Mouse (Mus musculus) neural tube, embryonic 13.5 days (tissue): ENCODE data around the gene Rpl10a. TPM values are rescaled to one million over a fixed set of nuclear protein-coding genes. Genes with fewer than 3 reads are reported as not detected.

ENCODE experiments used
- ATAC-seq: fragments of 200-750 bp; cut with Nextera tagmentation; 2 replicates; pipeline ENCODE4 v1.8.0; 2017; ENCODE audit warnings: low read depth, mild to moderate bottlenecking, moderate TSS enrichment, moderate library complexity
- H3K27ac ChIP-seq: fragments of 300-500 bp; sonication (generic); replicated peaks from 2 replicates; pipeline ENCODE4 v1.5.1; 2015; ENCODE audit warnings: moderate library complexity, mild to moderate bottlenecking, inconsistent platforms
- H3K27me3 ChIP-seq: fragments of 300-500 bp; sonication (generic); 2 replicates; pipeline ENCODE4 v1.6.1; 2015; ENCODE audit warnings: mild to moderate bottlenecking, inconsistent platforms
- H3K36me3 ChIP-seq: fragments of 300-500 bp; sonication (generic); 2 replicates; pipeline ENCODE4 v1.6.1; 2015; ENCODE audit warnings: mild to moderate bottlenecking, inconsistent platforms
- H3K4me1 ChIP-seq: fragments of 300-500 bp; sonication (generic); replicated peaks from 2 replicates; pipeline ENCODE4 v1.6.1; 2015; ENCODE audit warnings: inconsistent platforms
- H3K4me2 ChIP-seq: fragments of 300-500 bp; sonication (generic); 2 replicates; pipeline ENCODE4 v1.6.1; 2015; ENCODE audit warnings: inconsistent platforms, mild to moderate bottlenecking, moderate library complexity
- H3K4me3 ChIP-seq: fragments of 300-500 bp; sonication (generic); 2 replicates; pipeline ENCODE4 v1.5.1; 2015; ENCODE audit warnings: mild to moderate bottlenecking, inconsistent platforms
- H3K9ac ChIP-seq: fragments of 300-500 bp; sonication (generic); 2 replicates; pipeline ENCODE4 v1.6.1; 2015; ENCODE audit warnings: moderate library complexity, mild to moderate bottlenecking, inconsistent platforms
- H3K9me3 ChIP-seq: fragments of 300-500 bp; sonication (generic); 2 replicates; pipeline ENCODE4 v1.6.1; 2016; ENCODE audit warnings: inconsistent platforms
- WGBS: fragments of 180-500 bp; shearing (Covaris S2); methylation state at CpG from one replicate; pipeline ENCODE4 v1.1.7; 2015; 5-methylcytosine and 5-hydroxymethylcytosine counted together
- polyA plus RNA-seq: library from polyadenylated mRNA; unstranded; fragments of >200 nt; fragmentation: Nextera tagmentation; extraction: Ambion mirVana; gene quantifications from 2 replicates; pipeline ENCODE4 v1.2.1, GENCODE M21; 2015

The Rpl10a gene
- polyA plus RNA-seq, 1 experiment from 2014 or later, result 381 TPM

- no peaks in the 10 kb centered on the region for H3K9me3 ChIP-seq
Observed at GRCm38 (mm10) chr17:28337547-28337946, 9.3 kb downstream of the Rpl10a start.

DNA sequence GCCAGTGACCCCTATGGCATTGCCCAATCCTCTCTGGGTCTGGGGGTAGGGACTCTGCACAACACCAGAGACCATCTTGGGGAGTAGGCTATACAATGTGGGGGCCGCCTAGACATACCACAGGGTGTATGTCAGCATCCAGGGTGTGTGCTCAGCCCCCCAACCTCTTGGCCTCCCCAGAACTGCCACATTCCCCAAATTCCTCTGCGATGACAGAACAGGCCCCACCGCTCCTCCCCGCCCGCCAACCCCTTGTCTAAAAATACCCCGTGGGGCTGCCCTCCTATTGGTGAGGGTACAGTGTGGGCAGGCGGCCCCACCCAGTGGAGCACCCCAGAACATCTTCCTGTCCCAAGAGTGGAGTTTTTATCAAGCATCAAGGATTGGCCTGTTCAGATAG lies 12.3 kb downstream of the Rpl10a start:
- Histone ChIP-seq H3K27me3 (peaks cover 13% of the 10 kb centered on the region), H3K9ac (peak overlapping the region; percentile 62; the same call in 1 of the 2 replicates), H3K4me1 (peaks cover 31% of the 10 kb centered on the region), H3K36me3 (no peaks in the 10 kb centered on the region), H3K4me3 (no peak overlapping the region), H3K27ac (no peak overlapping the region), H3K4me2 (peak overlapping the region; percentile 55), H3K9me3 (no peaks in the 10 kb centered on the region)
- ATAC-seq, result 0 out of 2 replicates have a peak, but pooled peaks have one; percentile 34
- WGBS, result 77% methylated on average over 7 of the region's 7 CpGs

More at GRCm38 (mm10) chr17:28337547-28337946, 9.3 kb downstream of the Rpl10a start:
- H3K27me3 ChIP-seq, result peaks cover 7% of the 10 kb centered on the region; the same call in 1 of the 2 replicates
- H3K4me3 ChIP-seq, result no peak overlapping the region
- WGBS, result 92% methylated on average over 7 of the region's 7 CpGs
- H3K36me3 ChIP-seq, result no peaks in the 10 kb centered on the region
- peaks cover 19% of the 10 kb centered on the region for H3K4me1 ChIP-seq
- H3K4me2 ChIP-seq, result no peak overlapping the region
- no peak for ATAC-seq
- no peak overlapping the region for H3K9ac ChIP-seq
- H3K27ac ChIP-seq, result no peak overlapping the region

GRCm38 (mm10) chr17:28341091-28341490 lies 12.8 kb downstream of the Rpl10a start:
- H3K27me3 ChIP-seq, result peaks cover 18% of the 10 kb centered on the region
- H3K9me3 ChIP-seq, result no peaks in the 10 kb centered on the region
- ATAC-seq, result peak; percentile 79
- WGBS, result 6% methylated on average over 26 of the region's 26 CpGs
- peak overlapping the region; percentile 55 for H3K4me2 ChIP-seq
- H3K4me3 ChIP-seq, result peak overlapping the region; percentile 24
- no peaks in the 10 kb centered on the region for H3K36me3 ChIP-seq
- H3K27ac ChIP-seq, result no peak overlapping the region
- peaks cover 36% of the 10 kb centered on the region for H3K4me1 ChIP-seq
- H3K9ac ChIP-seq, result peak overlapping the region; percentile 62

DNA sequence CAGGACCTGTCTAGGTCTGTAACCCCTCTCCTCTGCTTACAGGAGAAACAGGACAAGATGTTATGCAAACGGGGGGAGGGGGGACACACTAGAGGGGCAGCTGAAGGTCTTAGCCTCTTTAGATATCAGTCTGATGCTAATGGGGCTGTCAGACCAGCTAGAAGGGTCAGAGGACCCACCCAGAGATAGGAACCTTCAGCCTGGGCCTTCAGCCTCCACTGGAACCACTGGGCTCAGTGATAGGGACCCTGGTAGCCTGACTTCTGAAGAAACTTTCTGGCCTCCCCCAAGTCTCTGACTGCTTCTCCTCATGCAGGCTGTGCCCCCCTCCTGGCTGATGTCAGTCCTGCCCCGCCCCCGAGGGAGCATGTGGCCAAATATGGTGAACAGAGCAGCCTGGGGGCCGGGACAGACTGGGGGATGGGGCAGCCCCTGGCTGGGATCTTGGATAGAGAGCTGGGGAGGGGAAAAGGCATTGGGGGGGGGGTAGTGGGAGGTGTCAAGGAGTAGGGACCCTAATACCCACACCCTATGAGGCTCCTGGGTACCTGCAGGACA lies 15.9 kb downstream of the Rpl10a start:
- Histone ChIP-seq H3K36me3 (no peaks in the 10 kb centered on the region), H3K4me3 (no peak overlapping the region), H3K27ac (no peak overlapping the region), H3K4me1 (peaks cover 52% of the 10 kb centered on the region), H3K27me3 (peaks cover 29% of the 10 kb centered on the region), H3K9ac (0 out of 2 replicates have a peak overlapping the region, but pooled peaks have one; percentile 26), H3K4me2 (no peak overlapping the region), H3K9me3 (no peaks in the 10 kb centered on the region)
- 39% methylated on average over 3 of the region's 4 CpGs for WGBS
- ATAC-seq, result no peak

DNA sequence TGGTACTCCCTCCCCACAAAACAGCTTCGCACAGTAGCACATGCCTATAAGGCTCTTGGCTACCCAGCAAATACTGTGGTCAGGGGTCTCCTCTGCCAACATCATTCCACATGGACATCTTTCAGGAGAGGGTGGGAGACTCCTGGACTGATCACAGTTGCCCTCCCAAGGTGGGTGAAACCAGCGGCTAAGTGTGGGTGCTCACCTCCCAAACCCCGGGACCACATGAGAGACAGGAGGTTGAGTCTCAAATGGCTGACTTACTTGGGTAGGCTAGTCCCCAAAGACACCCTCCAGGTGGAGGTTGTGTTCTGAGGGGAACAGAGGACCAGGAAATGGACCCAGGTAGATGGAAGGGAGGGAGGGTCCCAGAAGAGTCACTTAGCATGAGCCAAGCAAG lies 16.4 kb downstream of the Rpl10a start:
- 0 out of 2 replicates have a peak overlapping the region, but pooled peaks have one; percentile 26 for H3K9ac ChIP-seq
- H3K4me2 ChIP-seq, result no peak overlapping the region
- peaks cover 57% of the 10 kb centered on the region for H3K4me1 ChIP-seq
- H3K4me3 ChIP-seq, result no peak overlapping the region
- H3K27ac ChIP-seq, result no peak overlapping the region
- peaks cover 34% of the 10 kb centered on the region for H3K27me3 ChIP-seq
- no peaks in the 10 kb centered on the region for H3K36me3 ChIP-seq
- WGBS, result 61% methylated on average over 3 of the region's 3 CpGs
- no peaks in the 10 kb centered on the region for H3K9me3 ChIP-seq
- ATAC-seq, result no peak

- 24% methylated on average over 8 of the region's 8 CpGs for WGBS
- no peak overlapping the region; the same call in 1 of the 2 replicates for H3K27ac ChIP-seq
- H3K27me3 ChIP-seq, result peaks cover 35% of the 10 kb centered on the region
- H3K36me3 ChIP-seq, result no peaks in the 10 kb centered on the region
- H3K4me1 ChIP-seq, result peaks cover 63% of the 10 kb centered on the region
- H3K4me3 ChIP-seq, result no peak overlapping the region
- H3K4me2 ChIP-seq, result peak overlapping the region; percentile 21; the same call in 1 of the 2 replicates
- ATAC-seq, result no peak
- H3K9ac ChIP-seq, result peak overlapping the region; percentile 45
- no peaks in the 10 kb centered on the region for H3K9me3 ChIP-seq
Observed at GRCm38 (mm10) chr17:28345271-28345721, 17.0 kb downstream of the Rpl10a start.

GRCm38 (mm10) chr17:28345882-28346281 lies 17.6 kb downstream of the Rpl10a start:
- no peaks in the 10 kb centered on the region for H3K36me3 ChIP-seq
- ATAC-seq, result no peak
- H3K4me2 ChIP-seq, result peak overlapping the region; percentile 21; the same call in 1 of the 2 replicates
- peaks cover 37% of the 10 kb centered on the region for H3K27me3 ChIP-seq
- peaks cover 61% of the 10 kb centered on the region for H3K4me1 ChIP-seq
- H3K9me3 ChIP-seq, result no peaks in the 10 kb centered on the region
- H3K4me3 ChIP-seq, result no peak overlapping the region
- WGBS, result 16% methylated on average over 10 of the region's 10 CpGs
- peak overlapping the region; percentile 45 for H3K9ac ChIP-seq
- no peak overlapping the region; the same call in 1 of the 2 replicates for H3K27ac ChIP-seq

GRCm38 (mm10) chr17:28347327-28347726 lies 19.1 kb downstream of the Rpl10a start:
- H3K9me3 ChIP-seq, result no peaks in the 10 kb centered on the region
- no peaks in the 10 kb centered on the region for H3K36me3 ChIP-seq
- peaks cover 44% of the 10 kb centered on the region for H3K27me3 ChIP-seq
- H3K4me3 ChIP-seq, result no peak overlapping the region
- no peak for ATAC-seq
- WGBS, result 83% methylated on average over 10 of the region's 10 CpGs
- H3K27ac ChIP-seq, result no peak overlapping the region
- H3K4me2 ChIP-seq, result no peak overlapping the region
- H3K9ac ChIP-seq, result no peak overlapping the region
- peaks cover 66% of the 10 kb centered on the region for H3K4me1 ChIP-seq

DNA sequence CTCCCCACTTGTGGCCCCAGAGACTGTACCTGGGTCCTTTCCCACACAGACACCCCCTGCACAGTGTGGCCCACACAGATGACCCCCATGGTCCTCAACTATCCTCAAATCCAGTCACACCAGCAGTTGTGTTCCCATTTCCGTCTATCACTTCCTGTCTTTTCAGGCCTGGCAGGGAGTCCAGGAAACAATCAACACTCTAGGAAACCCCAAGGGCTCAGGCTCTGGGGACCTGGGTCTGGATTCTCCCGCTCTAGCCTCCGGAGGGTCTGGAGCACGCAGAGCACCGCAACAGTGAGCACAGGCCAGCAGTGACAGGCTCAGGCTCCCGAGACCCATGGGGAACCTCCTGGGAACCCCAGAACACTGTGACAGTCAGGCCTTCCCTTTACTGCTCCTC lies 19.9 kb downstream of the Rpl10a start:
- H3K4me1 ChIP-seq, result peaks cover 66% of the 10 kb centered on the region
- H3K27ac ChIP-seq, result no peak overlapping the region
- H3K27me3 ChIP-seq, result peaks cover 53% of the 10 kb centered on the region
- H3K4me3 ChIP-seq, result 0 out of 2 replicates have a peak overlapping the region, but pooled peaks have one; percentile 2
- peak overlapping the region; percentile 81; the same call in 1 of the 2 replicates for H3K4me2 ChIP-seq
- ATAC-seq, result no peak
- no peaks in the 10 kb centered on the region for H3K9me3 ChIP-seq
- 60% methylated on average over 6 of the region's 6 CpGs for WGBS
- H3K9ac ChIP-seq, result 0 out of 2 replicates have a peak overlapping the region, but pooled peaks have one; percentile 8
- H3K36me3 ChIP-seq, result no peaks in the 10 kb centered on the region

GRCm38 (mm10) chr17:28349264-28349880 lies 21.1 kb downstream of the Rpl10a start:
- peaks cover 60% of the 10 kb centered on the region for H3K4me1 ChIP-seq
- no peaks in the 10 kb centered on the region for H3K36me3 ChIP-seq
- no peak for ATAC-seq
- H3K9ac ChIP-seq, result peak overlapping the region; percentile 79
- no peaks in the 10 kb centered on the region for H3K9me3 ChIP-seq
- H3K4me3 ChIP-seq, result peak overlapping the region; percentile 59
- 14% methylated on average over 13 of the region's 13 CpGs for WGBS
- peak overlapping the region; percentile 81 for H3K4me2 ChIP-seq
- H3K27me3 ChIP-seq, result peaks cover 61% of the 10 kb centered on the region
- H3K27ac ChIP-seq, result no peak overlapping the region

GRCm38 (mm10) chr17:28349901-28350465 lies 21.7 kb downstream of the Rpl10a start:
- Histone ChIP-seq H3K4me3 (peak overlapping the region; percentile 59), H3K9ac (peak overlapping the region; percentile 79), H3K4me1 (peaks cover 54% of the 10 kb centered on the region), H3K4me2 (peak overlapping the region; percentile 81), H3K36me3 (no peaks in the 10 kb centered on the region), H3K27ac (peak overlapping the region; percentile 68), H3K9me3 (no peaks in the 10 kb centered on the region), H3K27me3 (peaks cover 61% of the 10 kb centered on the region)
- 1% methylated on average over 41 of the region's 54 CpGs for WGBS
- peak; percentile 48 for ATAC-seq
